In the genomic region with DNA sequence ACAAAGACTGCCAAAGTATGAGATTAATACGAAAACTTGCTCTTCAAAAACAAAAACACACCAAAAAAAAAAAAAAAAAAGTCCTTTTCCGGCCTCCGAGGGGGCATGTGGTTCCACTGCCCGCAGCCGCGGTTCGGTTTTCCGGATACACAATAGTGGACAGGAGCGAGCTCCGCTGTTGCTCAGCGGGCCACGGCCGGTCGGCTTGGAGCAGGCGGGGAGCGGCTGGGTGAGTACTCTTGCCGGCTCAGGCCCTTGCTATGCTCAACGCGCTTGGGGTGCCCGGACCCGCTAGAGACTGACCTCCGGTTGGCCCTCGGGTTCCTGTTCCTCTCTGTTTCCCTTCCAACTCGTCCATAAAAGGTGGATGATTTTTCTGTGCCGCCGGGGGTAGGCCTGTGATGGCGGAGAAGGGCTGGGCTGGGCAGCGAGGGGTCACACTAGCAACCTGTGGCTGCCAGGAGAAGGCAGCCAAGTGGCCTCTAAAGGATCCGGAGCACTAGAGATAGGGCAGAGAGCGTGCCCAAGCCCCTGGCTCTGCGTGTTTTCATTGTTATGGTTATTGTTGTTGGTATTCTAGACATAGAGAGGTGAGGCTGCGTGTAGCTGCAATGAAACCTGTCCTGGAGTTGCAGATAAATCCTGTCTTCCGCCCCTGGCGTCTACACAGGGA, we compare ENCODE assay signal across 9 mouse cellular contexts. TPM values are rescaled to one million over a fixed set of nuclear protein-coding genes. Genes with fewer than 3 reads are reported as not detected.
DNase-seq lines count a peak whose midpoint lies in the region; ATAC-seq and TF ChIP-seq lines count a peak whose summit lies in the region.
"Had no signal": no experiment of that assay in that cellular context is flagged by ENCODE, and none has a peak within 500 bp of the region (broad histone marks: within the 10 kb centered on the region; RNA-seq: fewer than 3 reads in every experiment).

No protein-coding gene starts in this region.

- no peaks in the 10 kb centered on the region for H3K9me3 ChIP-seq in lung, embryonic 15.5 days
- H3K9me3 ChIP-seq in forebrain, embryonic 14.5 days (replicated peaks; ENCODE audit: control insufficient read depth, low read length) = no peaks in the 10 kb centered on the region

- peak overlapping the region; percentile 67 for H3K9ac ChIP-seq in lung, embryonic 15.5 days
- H3K9ac ChIP-seq in forebrain, embryonic 14.5 days (ENCODE audit: low read length) = no peak overlapping the region

- DNase-seq in spleen, adult 2 months (ENCODE audit: low read depth in 1 of 2, low spot score in 2 of 2) = peak in 1 of 2 experiments; percentile 15
- DNase-seq in spleen, adult 12 weeks (ENCODE audit: low spot score) = no peak
- DNase-seq in kidney, adult 11 months = peak; percentile 65
- DNase-seq in forebrain, embryonic 14.5 days (ENCODE audit: low spot score) = no peak
- DNase-seq in cerebellum, postnatal 4 days (ENCODE audit: low spot score in 2 of 2) = no peak
- no peak for DNase-seq in layer of hippocampus, adult 9-10 months (ENCODE audit: low spot score)
- no peak for DNase-seq in T-cell, adult 2 months (ENCODE audit: low spot score)

- H3K4me2 ChIP-seq in lung, embryonic 15.5 days = peak overlapping the region; percentile 70
- no peak overlapping the region for H3K4me2 ChIP-seq in forebrain, embryonic 14.5 days (ENCODE audit: low read length)

- TF ChIP-seq POLR2A in spleen, adult 2 months (IDR thresholded peaks at IDR 0.05; ENCODE audit: low read depth, low read length) = no peak

- no peak for TF ChIP-seq CTCF in spleen, adult 2 months (IDR thresholded peaks at IDR 0.05; ENCODE audit: extremely low read depth, insufficient read depth, insufficient read length, insufficient replicate concordance)

- H3K4me3 ChIP-seq in spleen, adult 2 months (ENCODE audit: extremely low read depth, insufficient read depth, insufficient read length) = peak overlapping the region; percentile 48; the same call in 1 of the 2 replicates
- peak overlapping the region; percentile 47 for H3K4me3 ChIP-seq in lung, embryonic 15.5 days
- H3K4me3 ChIP-seq in forebrain, embryonic 14.5 days (ENCODE audit: low read depth, low read length) = no peak overlapping the region
- H3K4me3 ChIP-seq: erythroblast, embryonic 14.5 days had no signal

- no peaks in the 10 kb centered on the region for H3K36me3 ChIP-seq in spleen, adult 2 months (ENCODE audit: control insufficient read depth, insufficient read depth, low read length)
- no peaks in the 10 kb centered on the region for H3K36me3 ChIP-seq in lung, embryonic 15.5 days
- H3K36me3 ChIP-seq in forebrain, embryonic 14.5 days (ENCODE audit: control insufficient read depth, insufficient read depth, low read length) = no peaks in the 10 kb centered on the region

- H3K27me3 ChIP-seq in spleen, adult 2 months (ENCODE audit: control insufficient read depth, insufficient read depth, low read length) = peaks cover 18% of the 10 kb centered on the region
- H3K27me3 ChIP-seq in lung, embryonic 15.5 days = peaks cover 86% of the 10 kb centered on the region
- H3K27me3 ChIP-seq in forebrain, embryonic 14.5 days (replicated peaks; ENCODE audit: control insufficient read depth, insufficient read depth, low read length) = peaks cover 100% of the 10 kb centered on the region

- peak overlapping the region; percentile 50; the same call in 1 of the 2 replicates for H3K27ac ChIP-seq in spleen, adult 2 months (ENCODE audit: insufficient read depth, low read length)
- H3K27ac ChIP-seq in lung, embryonic 15.5 days = peak overlapping the region; percentile 99
- H3K27ac ChIP-seq in forebrain, embryonic 14.5 days (ENCODE audit: low read depth, low read length) = no peak overlapping the region

- H3K4me1 ChIP-seq in spleen, adult 2 months (ENCODE audit: control insufficient read depth, insufficient read depth, insufficient read length) = peaks cover 11% of the 10 kb centered on the region
- H3K4me1 ChIP-seq in lung, embryonic 15.5 days = peaks cover 41% of the 10 kb centered on the region
- no peaks in the 10 kb centered on the region for H3K4me1 ChIP-seq in forebrain, embryonic 14.5 days (ENCODE audit: control insufficient read depth, insufficient read depth, low read length)

- 10% methylated on average over 34 of the region's 34 CpGs for WGBS in spleen, adult 2 months
- 1% methylated on average over 34 of the region's 34 CpGs for WGBS in lung, embryonic 15.5 days
- WGBS in forebrain, embryonic 14.5 days = under 1% methylated on average over 34 of the region's 34 CpGs

- ATAC-seq in lung, embryonic 15.5 days (ENCODE audit: borderline replicate concordance, extremely low read depth, low FRiP score, low TSS enrichment) = no peak
- no peak for ATAC-seq in forebrain, embryonic 14.5 days

RNA-seq across cellular contexts. Expression of a gene that starts 3.3 kb away (rescaled TPM):
- polyA plus RNA-seq in spleen, adult 2 months (2012; rRNA removed) = 2.6 and 3.3 TPM in 2 replicates
- 4.3 and 4.4 TPM in 2 replicates for polyA plus RNA-seq in lung, embryonic 15.5 days (2015; fragmentation: Nextera tagmentation; extraction: Ambion mirVana)
- not detected in 2 replicates for polyA plus RNA-seq in forebrain, embryonic 14.5 days (2014; fragmentation: Nextera tagmentation; extraction: Ambion mirVana)
- polyA plus RNA-seq: erythroblast, embryonic 14.5 days had no signal

RNA-seq across cellular contexts. Expression of a gene that starts 8.3 kb away (rescaled TPM):
- polyA plus RNA-seq in spleen, adult 2 months (2012; rRNA removed) = 2.0 and 2.6 TPM in 2 replicates
- polyA plus RNA-seq in lung, embryonic 15.5 days (2015; fragmentation: Nextera tagmentation; extraction: Ambion mirVana) = 3.0 and 3.8 TPM in 2 replicates
- not detected in 2 replicates for polyA plus RNA-seq in forebrain, embryonic 14.5 days (2014; fragmentation: Nextera tagmentation; extraction: Ambion mirVana)
- polyA plus RNA-seq: erythroblast, embryonic 14.5 days had no signal

RNA-seq across cellular contexts. Expression of a gene that starts 11.7 kb away (rescaled TPM):
- polyA plus RNA-seq in spleen, adult 2 months (2012; rRNA removed) = 0.37 and 0.40 TPM in 2 replicates
- polyA plus RNA-seq in lung, embryonic 15.5 days (2015; fragmentation: Nextera tagmentation; extraction: Ambion mirVana) = 46.1 and 54.1 TPM in 2 replicates
- polyA plus RNA-seq in forebrain, embryonic 14.5 days (2014; fragmentation: Nextera tagmentation; extraction: Ambion mirVana) = 0.15 TPM in 1 of 2 replicates, not detected in the other
- polyA plus RNA-seq: erythroblast, embryonic 14.5 days had no signal

RNA-seq across cellular contexts. Expression of a gene that starts 22.5 kb away (rescaled TPM):
- 1.2 and 1.3 TPM in 2 replicates for polyA plus RNA-seq in spleen, adult 2 months (2012; rRNA removed)
- 15.2 and 16.9 TPM in 2 replicates for polyA plus RNA-seq in lung, embryonic 15.5 days (2015; fragmentation: Nextera tagmentation; extraction: Ambion mirVana)
- not detected in 2 replicates for polyA plus RNA-seq in forebrain, embryonic 14.5 days (2014; fragmentation: Nextera tagmentation; extraction: Ambion mirVana)
- polyA plus RNA-seq: erythroblast, embryonic 14.5 days had no signal

RNA-seq across cellular contexts. Expression of a gene that starts 28.4 kb away (rescaled TPM):
- 0.60 and 0.62 TPM in 2 replicates for polyA plus RNA-seq in spleen, adult 2 months (2012; rRNA removed)
- polyA plus RNA-seq in lung, embryonic 15.5 days (2015; fragmentation: Nextera tagmentation; extraction: Ambion mirVana) = 2.5 and 3.0 TPM in 2 replicates
- polyA plus RNA-seq in forebrain, embryonic 14.5 days (2014; fragmentation: Nextera tagmentation; extraction: Ambion mirVana) = not detected in 2 replicates
- polyA plus RNA-seq: erythroblast, embryonic 14.5 days had no signal

Comparison
In these comparisons a context has a peak if more than half of its experiments do, and no peak if none do; other contexts are left out.
1. RNA of a gene that starts 11.7 kb away (polyA plus RNA-seq): 46.1 to 54.1 TPM in lung, embryonic 15.5 days; 0.37 to 0.40 TPM in spleen, adult 2 months and 0.15 TPM in forebrain, embryonic 14.5 days; every median in the first group is over 10 times any median in the second.